Mouse (Mus musculus) heart, adult 2 months (tissue): Measurements from ENCODE around the gene Iqca.

Experiments used
- CTCF ChIP-seq: fragments of 200-600 bp; IDR thresholded peaks from 2 replicates; pipeline ENCODE4 v1.8.1; 2022; ENCODE audit warnings: antibody characterized with exemption, mild to moderate bottlenecking, moderate library complexity
- EP300 ChIP-seq: fragments of 200-500 bp; IDR thresholded peaks from 2 replicates; pipeline ENCODE4 v1.6.1; 2011; ENCODE audit warnings: low read depth, low read length, control low read depth; ENCODE audit not compliant: insufficient read depth
- POLR2A ChIP-seq: fragments of 200-500 bp; IDR thresholded peaks from 2 replicates; pipeline ENCODE4 v1.6.1; 2011; ENCODE audit warnings: mild to moderate bottlenecking, low read depth, low read length, control low read depth; ENCODE audit not compliant: insufficient read depth

DNA sequence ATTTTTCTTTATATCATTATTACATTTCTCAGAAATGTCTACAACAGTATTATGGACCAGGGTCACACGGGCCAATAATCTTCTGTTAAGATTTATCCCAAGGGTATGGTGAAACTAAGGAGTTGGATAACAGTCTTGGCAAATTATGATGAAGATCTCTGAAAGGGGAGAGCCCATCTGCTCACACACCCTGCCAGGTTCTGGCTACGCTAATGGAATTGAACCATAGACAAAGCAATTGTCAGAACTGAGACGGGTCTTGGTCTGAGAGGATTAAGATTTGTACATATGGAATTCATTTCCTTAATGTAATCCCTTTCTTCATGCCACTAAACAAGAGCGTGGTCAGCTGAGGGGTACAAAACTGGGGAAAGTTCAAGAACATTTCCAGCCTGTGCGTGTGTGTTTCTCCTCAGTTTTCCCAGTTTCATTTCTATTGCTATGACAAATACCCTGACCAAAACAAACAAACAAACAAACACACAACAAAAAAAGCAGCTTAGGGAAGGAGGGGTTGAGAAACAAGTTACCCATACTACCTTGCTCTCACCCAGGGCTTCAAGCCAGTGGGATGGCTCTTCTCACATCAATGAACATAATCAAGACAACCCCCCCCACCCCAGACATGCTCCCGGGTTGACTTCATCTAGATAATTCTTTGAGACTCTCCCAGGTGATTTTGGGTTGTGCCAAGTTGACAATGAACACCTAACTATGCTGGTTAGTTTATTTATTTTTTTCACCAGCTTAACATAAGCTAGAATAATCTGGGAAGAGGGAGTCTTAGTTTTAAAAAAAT, 64.8 kb downstream of the Iqca start:
- TF ChIP-seq EP300, result no peak
- TF ChIP-seq CTCF, result no peak
- TF ChIP-seq POLR2A, result no peak
